Mouse (Mus musculus): Measurements from ENCODE around the gene AY358078.
"Not testable (repeated sequence)": the region's sequence is repeated elsewhere in the genome, so short reads cannot be mapped to it uniquely, and the experiment has no call there.

Gene AY358078

DNA sequence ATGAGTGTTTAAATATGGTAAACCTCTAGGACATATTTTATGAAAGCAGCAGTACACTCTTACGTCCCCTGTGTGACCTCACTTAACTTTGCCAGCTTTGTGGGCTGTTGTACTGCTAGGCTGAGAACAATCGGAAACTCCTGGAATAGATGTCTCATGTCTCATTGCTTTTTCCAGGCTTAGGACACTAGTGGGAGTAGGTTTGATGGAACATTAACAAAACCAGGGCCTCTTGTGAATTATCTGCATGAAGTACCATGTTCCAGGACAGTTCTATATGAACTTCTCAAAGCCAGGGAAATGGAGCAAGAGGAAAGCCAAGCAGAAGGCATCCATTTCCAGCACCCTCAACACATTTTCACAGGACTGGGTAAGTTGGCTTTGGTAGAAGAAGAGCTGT, at the start of gene AY358078:
Gene AY358078 (plus strand): TSS at position 301 of the 400 bp plus-strand sequence.
- no peak for DNase-seq

DNA sequence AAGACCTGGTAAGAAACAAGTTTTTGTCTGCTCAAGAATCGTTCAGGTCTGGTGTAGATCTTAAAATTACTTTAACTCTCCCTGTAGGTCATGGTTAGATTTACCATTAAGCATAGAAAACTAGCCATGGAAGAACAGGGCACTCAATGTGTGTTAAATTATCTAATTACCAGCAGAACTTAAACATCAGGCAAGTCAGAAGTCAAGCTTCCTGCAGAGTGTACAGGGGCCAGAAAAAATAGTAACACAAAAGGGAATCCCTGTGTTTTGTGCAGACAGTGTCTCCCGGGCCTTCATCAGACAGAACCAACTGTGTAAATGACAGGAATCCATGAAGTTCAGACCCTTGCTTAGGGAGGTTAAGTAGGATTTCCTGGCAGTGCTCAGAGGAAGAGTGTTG, 43.9 kb upstream of the AY358078 start:
- no peak for DNase-seq

DNA sequence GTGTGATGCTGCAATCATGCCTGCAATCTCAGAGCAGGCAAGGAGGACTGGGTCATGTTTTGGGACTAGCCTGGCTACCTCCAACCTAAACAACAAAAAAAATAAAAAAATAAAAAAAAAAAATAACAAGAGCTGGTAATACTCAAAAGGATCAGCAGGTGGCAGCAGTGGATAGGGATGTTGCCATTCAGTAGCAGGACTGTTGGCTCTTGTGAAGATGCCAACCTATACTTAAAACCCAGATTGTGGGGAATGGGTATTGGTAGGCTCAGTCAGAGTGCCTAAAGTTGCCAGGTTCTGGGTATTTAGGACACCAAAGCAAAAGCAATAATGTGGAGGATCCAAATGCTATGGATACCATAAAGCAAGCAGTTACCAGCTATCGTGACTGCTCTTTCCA, 28.5 kb upstream of the AY358078 start:
- DNase-seq: not testable (repeated sequence)

DNA sequence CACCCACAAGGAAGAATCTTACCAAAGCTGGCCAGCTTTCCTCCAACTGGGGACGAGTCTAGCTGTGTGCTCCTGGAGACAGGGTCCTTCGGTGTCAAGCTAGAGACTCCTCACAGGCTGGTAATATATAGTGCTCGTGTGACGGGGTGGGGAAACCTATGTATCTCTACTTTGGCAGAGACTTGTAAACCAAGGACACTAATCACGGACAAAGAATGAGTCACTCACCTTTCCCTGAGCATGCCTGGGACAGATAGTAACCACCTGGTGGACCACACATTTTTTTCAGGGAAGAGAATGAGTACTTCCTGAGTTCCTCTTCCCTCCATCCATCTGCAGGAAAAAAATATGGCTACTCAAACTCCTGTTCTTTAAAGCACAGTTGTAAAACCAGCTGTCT, 26.4 kb upstream of the AY358078 start, which contains the start of gene Ang4:
Gene Ang4 (minus strand): TSS at position 101 of the 400 bp plus-strand sequence.
- DNase-seq: no peak

DNA sequence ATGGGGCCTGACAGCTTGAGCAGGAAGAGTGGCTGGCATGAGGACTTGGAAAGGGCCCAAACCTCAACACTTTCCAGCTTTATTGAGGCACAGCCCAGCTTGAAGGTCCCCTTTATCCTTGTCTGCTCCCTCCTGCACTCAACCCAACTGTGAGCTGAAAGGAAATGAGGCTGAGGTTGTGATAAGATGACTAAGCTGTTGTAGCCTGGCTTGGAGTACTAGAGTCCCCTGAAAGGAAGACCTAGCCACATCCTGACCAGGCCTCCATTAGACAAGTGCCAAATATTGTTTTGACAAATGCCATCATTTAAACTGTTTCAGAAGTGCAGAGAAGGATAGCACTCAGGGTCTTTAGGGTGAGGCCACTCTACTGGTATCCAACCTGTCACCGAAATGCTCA, 22.1 kb upstream of the AY358078 start:
- no peak for DNase-seq

DNA sequence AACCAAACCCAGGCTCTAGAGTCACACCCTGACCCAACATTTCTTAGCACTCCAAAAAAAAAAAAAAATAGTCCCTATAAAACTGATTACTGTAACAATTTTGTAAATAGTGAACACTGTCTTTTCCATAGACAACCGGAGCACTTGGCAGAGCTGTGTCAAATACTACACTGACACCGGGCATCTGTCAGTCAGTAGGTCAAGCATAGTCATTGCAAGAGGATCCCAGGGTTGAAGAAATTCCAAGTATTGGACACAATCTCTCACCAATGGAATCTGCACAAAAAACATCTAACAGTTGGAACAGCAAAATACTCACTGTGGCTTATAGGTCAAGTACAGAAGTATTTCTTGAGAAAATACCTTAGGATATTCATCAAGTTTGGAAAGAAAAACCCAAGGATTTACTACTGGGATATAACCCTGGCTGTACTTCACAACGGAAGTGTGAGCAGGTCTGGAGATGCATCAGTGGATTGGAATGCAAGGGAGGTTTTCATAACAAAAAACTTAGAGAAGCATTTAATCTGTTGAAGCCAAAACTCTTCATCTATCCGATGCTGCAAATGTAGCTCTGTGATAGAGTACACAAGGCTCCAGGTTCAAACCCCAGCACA, 20.9 kb upstream of the AY358078 start:
- DNase-seq: no peak

DNA sequence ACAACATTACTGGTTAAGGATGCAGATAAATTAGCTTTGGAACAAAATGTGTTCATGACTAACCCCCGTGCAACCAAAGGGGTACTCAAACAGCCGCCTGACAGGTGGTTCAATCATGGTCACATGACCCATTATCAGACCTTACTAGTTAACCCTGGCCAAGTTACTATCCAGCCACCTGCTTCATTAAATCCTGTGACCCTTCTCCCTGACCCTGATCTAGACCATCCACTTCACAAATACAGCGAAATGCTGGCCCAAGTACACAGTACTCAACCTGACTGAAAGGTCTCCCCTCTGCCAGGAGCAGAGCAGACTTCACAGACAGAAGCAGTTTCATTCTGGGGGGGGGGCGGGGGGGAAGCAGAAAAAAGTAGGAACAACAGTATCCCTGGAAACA, 13.5 kb upstream of the AY358078 start:
- no peak for DNase-seq

DNA sequence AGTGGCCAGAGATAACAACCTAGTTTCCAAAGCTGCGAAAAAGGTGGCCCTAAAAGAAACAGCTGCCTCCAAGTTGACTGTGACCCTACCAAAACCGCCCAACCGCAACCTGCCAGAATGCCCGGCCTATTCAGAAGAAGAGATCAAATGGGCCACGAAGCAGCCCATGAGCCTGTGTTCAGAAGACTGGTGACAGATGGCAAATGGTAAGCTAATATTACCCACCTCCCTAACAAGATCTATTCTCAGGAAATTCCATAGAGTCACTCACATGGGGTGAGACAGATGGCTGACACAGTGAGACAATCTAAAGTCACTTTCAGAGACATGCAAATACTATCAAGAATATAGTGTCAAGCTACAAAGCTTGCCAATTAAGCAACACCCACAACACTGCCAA, 12.8 kb upstream of the AY358078 start:
- no peak for DNase-seq

DNA sequence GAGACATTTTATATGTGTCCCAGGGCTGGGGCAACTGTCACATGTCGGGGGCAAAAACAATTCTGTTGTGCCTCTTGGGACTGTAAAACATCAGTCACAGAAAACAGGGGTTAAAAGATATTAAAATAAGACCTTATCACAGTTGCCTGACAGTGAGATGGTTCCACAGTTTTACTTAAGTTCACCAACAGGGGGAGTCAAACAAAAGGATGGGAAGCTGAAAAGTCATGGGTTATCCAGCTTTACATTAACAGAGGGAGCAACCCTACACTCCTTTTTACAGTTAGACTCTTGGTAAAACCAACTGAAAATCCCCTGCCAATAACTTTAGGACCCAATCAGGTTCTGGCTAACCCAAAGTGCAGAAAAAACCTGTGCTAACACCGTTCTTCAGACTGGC, 10.7 kb upstream of the AY358078 start:
- no peak for DNase-seq

DNA sequence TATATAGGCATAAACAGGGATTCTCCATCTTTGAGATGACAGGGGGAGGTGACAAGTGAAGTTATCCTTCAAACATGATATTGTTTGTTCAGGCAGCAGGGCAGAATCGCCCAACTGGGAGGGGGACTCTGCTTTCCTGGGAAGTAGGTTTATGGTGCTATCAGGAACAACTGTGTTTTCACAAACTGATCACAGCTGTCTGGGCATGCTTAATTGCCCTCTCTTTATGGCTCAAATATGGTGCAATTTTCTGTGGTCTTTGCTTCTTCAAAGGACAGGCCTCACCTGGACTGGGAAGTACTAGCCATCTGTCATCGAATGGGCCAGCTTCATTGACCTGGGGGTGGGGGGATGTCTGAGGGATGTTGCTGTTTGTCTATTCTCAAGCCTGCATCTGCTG, 5.7 kb upstream of the AY358078 start:
- no peak for DNase-seq

DNA sequence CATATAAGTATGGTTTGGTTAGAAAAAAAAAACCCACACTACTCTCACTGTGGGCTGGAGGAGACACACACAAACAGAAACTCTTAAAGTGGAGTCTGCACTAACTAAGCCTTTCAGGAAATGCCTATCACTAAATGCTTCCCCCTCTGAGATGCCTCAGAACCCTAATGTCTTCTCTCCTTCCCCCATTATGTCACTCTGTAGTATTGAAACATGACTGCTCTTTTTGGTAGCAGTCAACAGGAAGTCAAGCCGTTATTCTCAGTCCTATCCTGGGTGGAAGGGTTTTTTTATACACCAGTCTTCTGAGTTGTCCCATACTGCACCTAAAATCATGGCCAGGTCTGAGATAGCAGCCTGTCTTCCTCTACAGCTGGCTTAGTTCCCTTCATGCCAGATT, 26.8 kb downstream of the AY358078 start:
- DNase-seq: no peak

DNA sequence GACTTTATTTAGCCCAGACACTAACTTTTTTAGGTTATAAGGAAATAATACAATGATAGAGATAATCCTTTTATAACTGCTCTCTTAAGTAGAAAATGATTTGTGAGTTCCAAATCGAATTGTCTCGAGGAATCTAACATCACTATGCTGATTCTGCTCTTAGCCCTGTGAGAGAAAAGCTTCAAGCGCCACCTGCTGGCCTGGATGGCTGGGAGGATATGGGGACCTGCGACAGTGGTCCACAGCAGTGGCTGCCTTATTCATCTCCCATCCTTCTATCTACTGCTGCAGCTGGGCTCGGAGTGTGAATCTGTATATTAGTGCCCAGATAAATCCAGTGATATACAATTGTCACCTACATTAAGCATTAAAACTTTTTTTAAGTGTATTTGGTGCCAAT, 28.0 kb downstream of the AY358078 start:
- not testable (repeated sequence) for DNase-seq

DNA sequence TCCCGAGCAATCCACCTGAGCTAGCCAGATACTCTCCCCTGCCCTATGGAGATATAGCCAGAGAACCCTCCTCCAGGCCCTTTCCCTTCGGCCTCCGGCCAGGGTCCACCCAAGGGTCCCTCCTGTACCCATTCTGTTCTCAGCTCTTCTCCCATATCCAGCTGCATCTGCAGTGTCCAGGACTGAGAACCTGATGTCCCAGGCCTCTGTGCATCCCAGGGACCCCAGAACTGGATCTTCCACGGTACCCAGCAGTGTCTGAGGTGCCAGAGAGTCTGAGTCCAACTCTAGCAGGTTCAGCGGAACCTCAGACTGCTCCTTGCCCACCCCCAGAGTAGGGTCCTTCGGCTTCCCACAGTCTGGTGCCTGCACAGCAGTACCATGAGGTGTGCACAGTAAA, 29.3 kb downstream of the AY358078 start:
- no peak for DNase-seq

DNA sequence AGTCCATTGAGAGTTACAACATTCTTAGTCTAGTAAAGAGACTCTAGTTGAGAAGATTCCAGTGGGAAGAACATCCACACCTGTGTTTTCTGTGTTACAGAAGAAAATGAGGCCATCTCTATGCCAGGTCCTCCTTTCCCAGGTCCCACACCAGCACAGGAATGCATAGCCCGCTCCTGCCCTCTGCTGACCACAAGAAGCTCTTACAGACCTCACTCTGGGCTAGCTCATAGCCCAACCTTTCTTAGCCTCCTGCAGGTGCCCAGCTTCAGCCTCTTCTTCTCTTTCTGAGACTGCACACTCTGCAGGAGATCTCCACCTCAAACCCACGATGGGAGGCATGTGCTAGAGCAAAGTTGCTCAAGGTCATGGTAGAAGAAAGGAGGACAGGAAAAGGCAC, 38.6 kb downstream of the AY358078 start:
- peak; percentile 5 for DNase-seq

DNA sequence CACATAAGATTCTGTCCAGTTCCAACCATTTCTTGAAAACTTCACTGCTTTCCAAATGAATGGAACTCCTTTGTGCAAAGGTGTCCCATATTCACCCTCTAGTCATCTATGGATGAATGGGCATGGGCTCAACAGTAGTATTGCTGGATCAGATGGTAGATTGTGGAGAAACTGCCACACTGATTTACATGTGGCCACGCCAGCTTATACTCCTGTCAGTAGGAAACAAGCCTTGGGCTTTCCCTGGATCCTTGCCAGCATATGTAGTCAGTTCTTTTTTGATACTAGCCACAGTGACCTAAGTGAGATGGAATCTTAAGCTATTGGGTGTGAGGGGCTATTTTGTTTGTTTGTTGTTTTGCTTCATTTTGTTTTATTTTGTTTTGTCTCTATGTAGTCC, 42.4 kb downstream of the AY358078 start:
- no peak for DNase-seq

DNA sequence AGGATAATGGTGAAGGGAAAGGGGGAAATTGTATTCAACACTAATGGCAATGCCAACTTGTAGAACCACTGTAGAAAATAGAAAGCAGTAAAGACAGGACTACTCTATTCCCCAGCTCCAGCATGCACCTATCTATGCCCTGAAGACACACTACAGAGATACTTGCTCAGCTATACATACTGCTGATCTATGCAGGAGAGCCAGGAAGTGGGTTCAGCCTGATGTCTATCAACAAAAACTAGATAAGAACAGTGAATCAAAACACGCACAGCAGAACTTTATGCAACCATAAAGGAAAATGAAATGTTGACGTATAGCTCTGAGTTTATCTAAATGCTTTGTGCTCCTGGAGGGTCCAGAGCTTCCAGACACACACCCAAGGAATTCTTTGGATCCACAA, 42.9 kb downstream of the AY358078 start:
- no peak for DNase-seq

DNA sequence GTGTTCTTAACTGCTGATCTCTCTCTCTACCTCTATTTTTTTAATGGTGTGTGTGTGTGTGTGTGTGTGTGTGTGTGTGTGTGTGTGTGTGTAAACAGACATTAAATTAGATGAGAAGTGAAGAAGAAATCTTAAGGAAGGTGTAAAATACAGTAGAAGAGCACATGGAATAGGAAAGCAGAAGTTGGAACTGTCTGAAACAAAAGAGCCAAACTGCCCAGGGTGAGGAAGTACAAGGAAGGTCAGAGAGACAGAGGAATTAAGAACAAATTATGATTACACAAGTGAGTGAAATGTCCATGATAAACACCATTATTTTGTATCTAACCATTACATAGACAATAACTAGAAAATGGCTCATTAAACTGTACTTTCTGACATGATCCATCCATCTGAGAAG, 44.0 kb downstream of the AY358078 start:
- DNase-seq: no peak

DNA sequence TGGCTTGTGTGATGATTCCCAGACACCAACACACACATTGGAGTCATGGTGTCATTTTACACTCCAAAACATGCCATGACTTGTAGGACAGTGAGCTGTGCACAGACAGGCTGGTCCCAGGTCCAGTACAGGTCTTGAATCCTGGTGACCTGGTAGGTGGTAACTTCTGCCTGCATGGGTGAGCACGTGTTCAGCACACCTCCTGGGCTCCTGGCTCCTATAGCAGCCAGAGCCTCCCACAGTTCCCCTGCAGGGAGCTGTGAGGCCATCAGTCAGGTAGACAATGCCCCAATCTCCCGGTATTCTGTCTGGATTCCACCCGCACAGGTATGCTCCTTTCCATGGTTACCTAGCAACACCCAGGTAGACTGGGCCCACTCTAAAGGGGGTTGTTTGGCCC, 46.7 kb downstream of the AY358078 start:
- DNase-seq: no peak

DNA sequence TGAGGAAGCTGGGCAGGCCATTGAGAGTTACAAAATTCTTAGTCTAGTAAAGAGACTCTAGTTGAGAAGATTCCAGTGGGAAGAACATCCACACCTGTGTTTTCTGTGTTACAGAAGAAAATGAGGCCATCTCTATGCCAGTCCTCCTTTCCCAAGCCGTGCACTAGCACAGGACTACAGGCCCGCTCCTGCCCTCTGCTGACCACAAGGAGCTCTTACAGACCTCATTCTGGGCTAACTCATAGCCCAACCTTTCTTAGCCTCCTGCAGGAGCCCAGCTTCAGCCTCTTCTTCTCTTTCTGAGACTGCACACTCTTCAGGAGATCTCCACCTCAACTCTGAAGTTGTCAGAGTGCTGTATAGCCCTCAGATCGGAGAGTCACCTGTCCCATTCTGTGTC, 51.2 kb downstream of the AY358078 start:
- DNase-seq: not testable (repeated sequence)

DNA sequence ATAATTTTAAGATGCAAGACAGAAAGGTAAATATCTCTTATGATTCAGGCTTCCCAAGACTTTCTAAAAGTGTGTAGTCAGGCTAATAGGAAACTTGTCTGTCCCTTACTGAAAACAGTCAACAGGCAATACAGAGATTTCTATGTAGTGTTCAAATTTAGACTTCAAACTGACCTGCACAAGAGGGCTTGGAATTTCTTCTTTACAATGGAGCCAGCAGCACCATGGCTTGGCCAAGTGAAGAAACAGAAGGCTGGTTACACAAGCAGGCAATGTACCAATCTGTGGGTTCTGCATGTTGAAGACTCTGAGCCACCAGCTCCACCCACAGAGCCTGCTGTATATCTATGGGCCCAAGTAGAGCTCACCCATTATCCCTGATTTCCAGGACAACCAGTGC, 53.6 kb downstream of the AY358078 start, which contains the start of gene Ear6:
Gene Ear6 (plus strand): TSS at position 301 of the 400 bp plus-strand sequence.
- DNase-seq: no peak

DNA sequence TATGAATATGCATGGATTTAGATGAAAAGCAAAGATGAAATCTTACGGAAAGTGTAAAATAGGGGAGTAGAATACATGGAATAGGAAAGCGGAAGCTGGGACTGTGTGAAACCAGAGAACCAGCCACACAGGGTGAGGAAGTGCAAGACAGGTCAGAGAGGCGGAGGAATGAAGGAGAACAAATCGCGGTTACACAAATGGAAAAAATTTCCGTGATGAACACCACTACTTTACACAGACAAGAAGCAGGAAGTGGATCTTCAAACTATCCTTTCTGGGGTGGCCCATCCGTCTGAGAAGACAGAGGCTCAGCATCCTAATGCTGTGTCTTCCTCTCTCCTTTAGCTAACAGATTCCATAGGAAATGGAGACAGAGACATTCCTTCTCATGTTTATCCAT, 55.4 kb downstream of the AY358078 start:
- not testable (repeated sequence) for DNase-seq

DNA sequence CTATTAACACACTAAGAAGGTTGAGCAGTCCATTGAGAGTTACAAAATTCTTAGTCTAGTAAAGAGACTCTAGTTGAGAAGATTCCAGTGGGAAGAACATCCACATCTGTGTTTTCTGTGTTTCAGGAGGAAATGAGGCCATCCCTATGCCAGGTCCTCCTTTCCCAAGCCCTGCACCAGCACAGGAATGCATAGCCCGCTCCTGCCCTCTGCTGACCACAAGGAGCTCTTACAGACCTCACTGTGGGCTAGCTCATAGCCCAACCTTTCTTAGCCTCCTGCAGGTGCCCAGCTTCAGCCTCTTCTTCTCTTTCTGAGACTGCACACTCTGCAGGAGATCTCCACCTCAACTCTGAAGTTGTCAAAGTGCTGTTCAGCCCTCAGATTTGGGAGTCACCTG, 63.8 kb downstream of the AY358078 start:
- DNase-seq: not testable (repeated sequence)

DNA sequence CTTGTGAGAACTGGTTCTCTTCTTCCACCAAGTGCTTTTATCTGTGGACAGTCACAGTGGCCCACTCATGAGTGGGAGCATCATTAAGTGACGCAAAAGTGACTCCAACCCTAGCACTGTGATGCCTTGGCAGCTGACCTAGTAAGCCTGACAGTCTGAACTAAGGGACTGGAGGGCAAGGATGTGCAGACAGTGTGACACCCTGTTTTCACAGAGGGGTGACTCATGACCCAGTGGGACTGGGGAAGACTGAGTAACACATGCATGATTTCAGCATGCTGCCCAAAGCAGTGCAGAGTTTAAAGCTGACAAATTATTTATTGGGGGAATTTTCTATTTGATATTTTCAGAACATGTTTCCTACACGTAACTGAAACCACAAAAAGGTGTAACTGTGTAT, 70.9 kb downstream of the AY358078 start:
- DNase-seq: no peak

DNA sequence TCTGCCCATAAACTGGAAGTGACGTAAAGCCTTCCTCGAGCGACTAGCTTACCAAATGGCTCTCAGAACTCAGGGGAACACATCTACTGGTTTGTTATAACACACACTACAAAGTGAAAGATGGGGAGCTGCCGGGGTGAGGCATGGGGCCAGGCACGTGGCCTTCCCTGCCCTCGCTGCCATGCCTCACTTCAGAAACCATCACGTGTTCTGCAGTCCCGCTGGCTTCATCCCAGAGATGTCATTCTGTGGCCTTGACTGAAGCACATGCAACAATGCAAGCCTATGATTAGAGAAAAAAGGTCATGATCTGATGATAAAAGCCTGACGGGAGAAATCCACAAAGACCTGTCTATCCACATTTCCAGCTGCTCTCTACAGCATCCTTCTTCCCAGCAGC, 71.9 kb downstream of the AY358078 start:
- DNase-seq: no peak

Measured in right cerebral cortex, adult 18-20 months (tissue).